Mouse (Mus musculus) heart, embryonic 14.5 days (tissue): ENCODE measurements at regions not wholly inside any gene's neighbourhood (a gene's known extent, or its start where the extent isn't known, plus 50 kb on each side); places are given as distances from the start of the nearest gene placed in this dataset.
A peak's percentile ranks its signal among the peaks of the same experiment; 100 is the strongest.

Source experiments
- ATAC-seq: fragments of 200-750 bp; cut with Nextera tagmentation; 2 replicates; pipeline ENCODE4 v1.8.0; 2017; ENCODE audit warnings: low read depth, moderate TSS enrichment; ENCODE audit not compliant: insufficient number of reproducible peaks, insufficient read depth, low FRiP score
- H3K27ac ChIP-seq, 2 experiments: fragments of 200-500 bp in 1 of 2; fragments of 300-500 bp in 1 of 2; sonication (generic) in 1 of 2; replicated peaks in 1 of 2; 2 replicates each; pipeline ENCODE4 v1.5.1; 2012 to 2014; ENCODE audit warnings: low read depth in 2 of 2, low read length in 2 of 2, control low read depth in 1 of 2, mild to moderate bottlenecking in 1 of 2, mixed read lengths in 1 of 2; ENCODE audit not compliant: control insufficient read depth in 1 of 2, insufficient read depth in 1 of 2
- H3K27me3 ChIP-seq: fragments of 300-500 bp; sonication (generic); 2 replicates; pipeline ENCODE4 v1.6.1; 2014; ENCODE audit warnings: mild to moderate bottlenecking, low read length, control low read depth; ENCODE audit not compliant: control insufficient read depth, insufficient read depth
- H3K36me3 ChIP-seq: fragments of 300-500 bp; sonication (generic); 2 replicates; pipeline ENCODE4 v1.6.1; 2014; ENCODE audit warnings: mild to moderate bottlenecking, control low read depth, low read length, mixed read lengths; ENCODE audit not compliant: control insufficient read depth, insufficient read depth
- H3K4me1 ChIP-seq, 2 experiments: fragments of 200-500 bp in 1 of 2; fragments of 300-500 bp in 1 of 2; sonication (generic) in 1 of 2; 2 replicates each; pipeline ENCODE4 v1.6.1; 2012 to 2014; ENCODE audit warnings: low read length in 2 of 2, control low read depth in 1 of 2, mixed read lengths in 1 of 2; ENCODE audit not compliant: control insufficient read depth in 2 of 2, insufficient read depth in 2 of 2
- H3K4me2 ChIP-seq: fragments of 300-500 bp; sonication (generic); 2 replicates; pipeline ENCODE4 v1.6.1; 2014; ENCODE audit warnings: mild to moderate bottlenecking, low read length
- H3K4me3 ChIP-seq, 2 experiments: fragments of 200-500 bp in 1 of 2; fragments of 300-500 bp in 1 of 2; sonication (generic) in 1 of 2; 2 replicates each; pipeline ENCODE4 v1.5.1; 2012 to 2014; ENCODE audit warnings: low read length in 2 of 2, mild to moderate bottlenecking in 2 of 2, control low read depth in 1 of 2, low read depth in 1 of 2, moderate library complexity in 1 of 2; ENCODE audit not compliant: control insufficient read depth in 1 of 2, insufficient read depth in 1 of 2
- H3K9ac ChIP-seq: fragments of 300-500 bp; sonication (generic); 2 replicates; pipeline ENCODE4 v1.6.1; 2014; ENCODE audit warnings: mild to moderate bottlenecking, low read length
- H3K9me3 ChIP-seq: fragments of 300-500 bp; sonication (generic); 2 replicates; pipeline ENCODE4 v1.6.1; 2016; ENCODE audit warnings: low read length, control low read depth; ENCODE audit not compliant: control insufficient read depth
- WGBS: fragments of 180-500 bp; shearing (Covaris S2); extraction: QIAGEN DNeasy Blood & Tissue Kit; methylation state at CpG from one replicate; pipeline ENCODE4 v1.1.7; 2014; 5-methylcytosine and 5-hydroxymethylcytosine counted together

GRCm38 (mm10) chr2:166335702-166336101, 180.2 kb upstream of the Sulf2 start:
- 55% methylated on average over 5 of the region's 5 CpGs for WGBS
- ATAC-seq = no peak

GRCm38 (mm10) chr2:166334559-166334958, 179.1 kb upstream of the Sulf2 start:
- no peak overlapping the region for H3K4me3 ChIP-seq
- no peaks in the 10 kb centered on the region for H3K36me3 ChIP-seq
- H3K9ac ChIP-seq = no peak overlapping the region
- H3K4me1 ChIP-seq = peaks cover 13 to 34% of the 10 kb centered on the region in 2 experiments
- H3K9me3 ChIP-seq = 0 out of 2 replicates have a peak, but pooled peaks cover 3% of the 10 kb centered on the region
- no peak overlapping the region for H3K27ac ChIP-seq
- ATAC-seq = no peak
- no peak overlapping the region for H3K4me2 ChIP-seq
- WGBS = 62% methylated on average over 7 of the region's 7 CpGs
- H3K27me3 ChIP-seq = no peaks in the 10 kb centered on the region

More at GRCm38 (mm10) chr2:166335702-166336101, 180.2 kb upstream of the Sulf2 start:
- no peak overlapping the region for H3K4me2 ChIP-seq
- peak overlapping the region; percentile 40 to 52; a peak in 3 of 4 replicates for H3K27ac ChIP-seq
- no peak overlapping the region for H3K4me3 ChIP-seq
- H3K27me3 ChIP-seq = no peaks in the 10 kb centered on the region
- H3K4me1 ChIP-seq = peaks cover 13 to 29% of the 10 kb centered on the region in 2 experiments
- H3K9ac ChIP-seq = no peak overlapping the region
- H3K9me3 ChIP-seq = 0 out of 2 replicates have a peak, but pooled peaks cover 3% of the 10 kb centered on the region
- H3K36me3 ChIP-seq = no peaks in the 10 kb centered on the region

GRCm38 (mm10) chr2:166333818-166334217, 178.4 kb upstream of the Sulf2 start:
- no peak overlapping the region for H3K4me2 ChIP-seq
- no peaks in the 10 kb centered on the region for H3K36me3 ChIP-seq
- H3K27ac ChIP-seq = no peak overlapping the region
- H3K27me3 ChIP-seq = no peaks in the 10 kb centered on the region
- WGBS = 71% methylated on average over 4 of the region's 4 CpGs
- no peak overlapping the region for H3K4me3 ChIP-seq
- H3K9me3 ChIP-seq = no peaks in the 10 kb centered on the region
- no peak overlapping the region for H3K9ac ChIP-seq
- ATAC-seq = no peak
- H3K4me1 ChIP-seq = peaks cover 13 to 31% of the 10 kb centered on the region in 2 experiments

GRCm38 (mm10) chr2:166332748-166333417, 177.4 kb upstream of the Sulf2 start:
- Histone ChIP-seq H3K4me1 (peaks cover 13 to 31% of the 10 kb centered on the region in 2 experiments), H3K27me3 (no peaks in the 10 kb centered on the region), H3K4me2 (no peak overlapping the region), H3K36me3 (no peaks in the 10 kb centered on the region), H3K9ac (no peak overlapping the region), H3K9me3 (no peaks in the 10 kb centered on the region), H3K27ac (peak overlapping the region; percentile 16 to 37; a peak in 1 of 4 replicates), H3K4me3 (no peak overlapping the region)
- WGBS = 44% methylated on average over 13 of the region's 13 CpGs
- ATAC-seq = peak; percentile 28; the same call in 1 of the 2 replicates

- peaks cover 11 to 30% of the 10 kb centered on the region in 2 experiments for H3K4me1 ChIP-seq
- H3K4me3 ChIP-seq = no peak overlapping the region
- H3K4me2 ChIP-seq = no peak overlapping the region
- no peak for ATAC-seq
- no peak overlapping the region for H3K9ac ChIP-seq
- H3K27ac ChIP-seq = no peak overlapping the region
- H3K36me3 ChIP-seq = no peaks in the 10 kb centered on the region
- 92% methylated on average over 4 of the region's 4 CpGs for whole genome bisulfite sequencing
- no peaks in the 10 kb centered on the region for H3K27me3 ChIP-seq
- H3K9me3 ChIP-seq = no peaks in the 10 kb centered on the region
Measured at GRCm38 (mm10) chr2:166331192-166331591, 175.7 kb upstream of the Sulf2 start.

GRCm38 (mm10) chr2:166330364-166330763, 174.9 kb upstream of the Sulf2 start:
- Histone ChIP-seq H3K9ac (no peak overlapping the region), H3K9me3 (no peaks in the 10 kb centered on the region), H3K36me3 (no peaks in the 10 kb centered on the region), H3K27ac (no peak overlapping the region), H3K27me3 (no peaks in the 10 kb centered on the region), H3K4me3 (no peak overlapping the region), H3K4me1 (peaks cover 8 to 24% of the 10 kb centered on the region in 2 experiments), H3K4me2 (no peak overlapping the region)
- no peak for ATAC-seq
- WGBS = 65% methylated on average over 6 of the region's 6 CpGs

- no peak overlapping the region for H3K4me3 ChIP-seq
- no peak overlapping the region for H3K4me2 ChIP-seq
- no peaks in the 10 kb centered on the region for H3K36me3 ChIP-seq
- no peaks in the 10 kb centered on the region for H3K27me3 ChIP-seq
- H3K4me1 ChIP-seq = peaks cover 12 to 29% of the 10 kb centered on the region in 2 experiments
- no peak for ATAC-seq
- H3K27ac ChIP-seq = no peak overlapping the region
- 78% methylated on average over 14 of the region's 14 CpGs for WGBS
- no peaks in the 10 kb centered on the region for H3K9me3 ChIP-seq
- no peak overlapping the region for H3K9ac ChIP-seq
Measured at GRCm38 (mm10) chr2:166329556-166330340, 174.3 kb upstream of the Sulf2 start.
